Mouse (Mus musculus) hindbrain, embryonic 15.5 days (tissue): ENCODE results near the gene Midn. TPM values are rescaled to one million over a fixed set of nuclear protein-coding genes. Genes with fewer than 3 reads are reported as not detected.
A peak's percentile ranks its signal among the peaks of the same experiment; 100 is the strongest.

Experiments
- ATAC-seq: fragments of 200-750 bp; cut with Nextera tagmentation; 2 replicates; pipeline ENCODE4 v1.8.0; 2017; ENCODE audit warnings: low read depth, moderate number of reproducible peaks, moderate TSS enrichment; ENCODE audit not compliant: low FRiP score
- H3K27ac ChIP-seq: fragments of 300-500 bp; sonication (generic); replicated peaks from 2 replicates; pipeline ENCODE4 v1.5.1; 2015; ENCODE audit warnings: mild to moderate bottlenecking, inconsistent platforms
- H3K27me3 ChIP-seq: fragments of 300-500 bp; sonication (generic); 2 replicates; pipeline ENCODE4 v1.6.1; 2015; ENCODE audit warnings: control low read depth, inconsistent platforms
- H3K36me3 ChIP-seq: fragments of 300-500 bp; sonication (generic); 2 replicates; pipeline ENCODE4 v1.6.1; 2015; ENCODE audit warnings: control low read depth, inconsistent platforms
- H3K4me1 ChIP-seq: fragments of 300-500 bp; sonication (generic); replicated peaks from 2 replicates; pipeline ENCODE4 v1.6.1; 2015; ENCODE audit warnings: control low read depth, inconsistent platforms
- H3K4me2 ChIP-seq: fragments of 300-500 bp; sonication (generic); 2 replicates; pipeline ENCODE4 v1.6.1; 2015; ENCODE audit warnings: moderate library complexity, mild to moderate bottlenecking, inconsistent platforms
- H3K4me3 ChIP-seq: fragments of 300-500 bp; sonication (generic); 2 replicates; pipeline ENCODE4 v1.5.1; 2015; ENCODE audit warnings: mild to moderate bottlenecking, inconsistent platforms
- H3K9ac ChIP-seq: fragments of 300-500 bp; sonication (generic); 2 replicates; pipeline ENCODE4 v1.6.1; 2015; ENCODE audit warnings: inconsistent platforms
- H3K9me3 ChIP-seq: fragments of 300-500 bp; sonication (generic); 2 replicates; pipeline ENCODE4 v1.6.1; 2016; ENCODE audit warnings: control low read depth, inconsistent platforms
- WGBS: fragments of 180-500 bp; shearing (Covaris S2); methylation state at CpG from one replicate; pipeline ENCODE4 v1.1.7; 2015; 5-methylcytosine and 5-hydroxymethylcytosine counted together
- polyA plus RNA-seq: library from polyadenylated mRNA; unstranded; fragments of >200 nt; fragmentation: Nextera tagmentation; extraction: Ambion mirVana; gene quantifications from 2 replicates; pipeline ENCODE4 v1.2.1, GENCODE M21; 2015

The Midn gene
- polyA plus RNA-seq, 1 experiment from 2014 or later, result 22.6 TPM

DNA sequence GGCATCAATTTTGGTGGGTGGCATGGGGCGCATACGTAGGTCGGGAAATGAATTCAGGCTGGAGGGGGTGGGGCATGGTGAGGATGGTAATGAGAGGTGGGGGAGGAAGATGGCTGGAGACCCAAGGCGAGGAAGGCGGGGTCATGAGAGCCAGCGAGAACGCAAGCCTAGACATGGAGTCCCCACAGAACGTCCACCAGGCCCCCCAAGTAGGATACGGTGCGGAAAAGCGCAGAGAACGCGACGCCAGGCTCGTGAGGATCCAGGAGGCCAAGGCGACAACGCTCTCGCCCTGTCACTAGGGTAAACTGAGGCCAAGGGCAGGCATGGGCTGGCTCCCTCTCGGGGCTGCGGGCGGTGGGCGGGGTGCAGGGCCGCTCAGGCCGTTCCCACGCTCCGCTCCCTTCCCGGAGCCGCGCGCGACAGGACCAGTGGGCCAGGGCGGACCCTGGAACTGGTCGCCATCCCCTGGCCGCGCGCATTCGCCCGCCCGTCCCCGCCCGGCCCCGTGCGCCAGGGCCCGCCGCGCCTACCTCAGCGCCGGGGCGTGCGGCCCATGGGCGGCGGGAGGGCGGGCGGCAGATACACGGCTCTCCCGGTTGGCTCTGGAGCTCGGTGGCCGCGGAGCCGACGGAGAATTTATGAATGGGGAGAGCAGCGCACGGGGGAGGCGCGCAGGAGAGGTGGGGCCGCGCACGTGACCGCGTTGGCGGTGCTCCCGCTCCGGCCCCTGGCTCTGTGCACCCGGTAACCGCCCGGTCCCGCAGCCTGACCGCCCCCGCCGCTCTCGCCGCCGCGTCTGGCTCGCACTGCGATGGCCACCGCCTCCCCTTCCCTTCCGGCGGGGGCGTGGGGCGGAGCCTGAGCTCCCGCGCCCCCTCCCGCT is 9.3 kb upstream of the Midn start, which contains the start of gene Atp5d:
Gene Atp5d, plus strand, starts transcription at position 80 of the 886 bp plus-strand sequence.
- peaks cover 17% of the 10 kb centered on the region for H3K36me3 ChIP-seq
- WGBS, result 0% methylated on average over 63 of the region's 94 CpGs
- peak; percentile 13 for ATAC-seq
- H3K4me2 ChIP-seq, result peak within 1 kb of the TSS; percentile 79
- H3K27me3 ChIP-seq, result no peaks in the 10 kb centered on the region
- H3K9ac ChIP-seq, result peak within 1 kb of the TSS; percentile 96
- H3K4me1 ChIP-seq, result peaks cover 58% of the 10 kb centered on the region
- H3K9me3 ChIP-seq, result no peaks in the 10 kb centered on the region
- H3K27ac ChIP-seq, result peak within 1 kb of the TSS; percentile 97
- peak within 1 kb of the TSS; percentile 77 for H3K4me3 ChIP-seq

DNA sequence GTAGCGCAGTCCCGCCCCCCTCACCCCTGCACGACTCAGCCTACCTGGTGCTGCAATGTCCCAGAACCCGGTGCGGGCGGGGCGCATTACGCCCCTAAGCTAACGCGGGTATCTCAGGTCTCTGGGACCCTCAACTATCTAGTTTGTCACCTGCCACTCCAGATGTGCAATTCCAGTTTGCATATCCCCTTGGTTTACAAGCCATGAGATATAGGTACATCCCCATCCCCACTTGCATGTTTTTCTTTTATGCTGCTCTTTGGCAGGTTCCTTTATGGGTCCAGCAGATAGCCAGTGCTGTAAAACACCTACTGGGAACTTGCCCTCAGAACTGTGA is 8.7 kb upstream of the Midn start:
- WGBS, result under 1% methylated on average over 10 of the region's 10 CpGs
- peak overlapping the region; percentile 79 for H3K4me2 ChIP-seq
- peak overlapping the region; percentile 77 for H3K4me3 ChIP-seq
- peaks cover 19% of the 10 kb centered on the region for H3K36me3 ChIP-seq
- no peaks in the 10 kb centered on the region for H3K9me3 ChIP-seq
- H3K4me1 ChIP-seq, result peaks cover 63% of the 10 kb centered on the region
- peak overlapping the region; percentile 96 for H3K9ac ChIP-seq
- H3K27me3 ChIP-seq, result no peaks in the 10 kb centered on the region
- ATAC-seq, result no peak
- H3K27ac ChIP-seq, result peak overlapping the region; percentile 97

DNA sequence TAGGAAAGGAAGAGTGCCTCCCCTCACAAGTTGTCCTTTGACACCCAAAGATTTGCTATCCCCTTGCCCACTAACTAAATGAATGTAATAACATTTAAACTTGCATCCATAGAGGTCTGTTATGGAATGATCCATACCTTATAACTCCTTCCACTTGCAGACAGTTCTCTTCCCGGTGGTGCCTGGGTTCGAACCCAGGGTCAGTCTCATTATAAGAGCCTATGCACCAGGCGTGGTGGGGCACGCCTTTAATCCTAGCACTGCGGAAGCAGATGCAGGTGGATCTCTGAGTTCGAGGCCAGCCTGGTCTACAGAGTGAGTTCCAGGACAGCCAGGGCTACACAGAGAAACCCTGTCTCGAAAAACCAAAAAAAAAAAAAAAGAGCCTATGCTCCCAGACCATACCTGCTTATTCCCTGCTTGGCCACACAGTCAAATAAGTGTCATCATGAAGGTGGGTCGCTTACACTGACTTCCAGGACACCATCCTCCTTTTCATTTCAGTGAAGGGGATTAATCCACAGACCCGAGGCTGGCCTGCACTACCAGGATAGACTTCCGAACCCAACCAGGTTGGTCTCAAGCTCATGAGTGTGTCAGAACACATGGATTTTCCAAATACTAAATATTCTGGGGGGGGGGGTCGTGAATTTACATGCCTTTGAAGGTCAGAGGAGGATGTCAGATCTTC is 8.0 kb upstream of the Midn start:
- ATAC-seq, result no peak
- H3K9ac ChIP-seq, result no peak overlapping the region
- H3K9me3 ChIP-seq, result no peaks in the 10 kb centered on the region
- peak overlapping the region; percentile 97; the same call in 1 of the 2 replicates for H3K27ac ChIP-seq
- H3K4me2 ChIP-seq, result no peak overlapping the region; the same call in 1 of the 2 replicates
- 72% methylated on average over 11 of the region's 11 CpGs for WGBS
- H3K4me3 ChIP-seq, result no peak overlapping the region
- H3K4me1 ChIP-seq, result peaks cover 63% of the 10 kb centered on the region
- H3K27me3 ChIP-seq, result no peaks in the 10 kb centered on the region
- H3K36me3 ChIP-seq, result peaks cover 22% of the 10 kb centered on the region

DNA sequence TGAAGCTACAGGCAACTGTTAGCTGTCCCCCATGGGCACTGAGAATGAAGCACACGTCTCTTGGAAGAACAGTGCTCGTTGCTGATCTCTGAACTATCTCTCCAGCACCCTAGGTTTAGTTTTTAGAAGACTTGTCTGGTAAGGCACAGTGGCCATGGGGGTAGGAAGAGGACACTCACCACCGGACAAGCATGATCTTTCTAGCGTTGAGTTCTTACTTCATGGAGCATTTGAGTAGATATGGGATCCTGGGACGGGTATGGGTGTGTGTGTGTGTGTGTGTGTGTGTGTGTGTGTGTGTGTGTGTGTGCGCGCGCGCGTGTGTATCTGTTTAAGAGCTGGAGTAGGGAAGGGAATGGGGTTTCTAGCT is 7.4 kb upstream of the Midn start, which contains the start of gene Cbarp:
Gene Cbarp, minus strand, starts transcription at position 170 of the 370 bp plus-strand sequence.
- peak within 1 kb of the TSS; percentile 84 for H3K4me3 ChIP-seq
- peak within 1 kb of the TSS; percentile 85 for H3K4me2 ChIP-seq
- no peaks in the 10 kb centered on the region for H3K9me3 ChIP-seq
- no peak for ATAC-seq
- peak within 1 kb of the TSS; percentile 96 for H3K9ac ChIP-seq
- H3K4me1 ChIP-seq, result peaks cover 67% of the 10 kb centered on the region
- H3K27me3 ChIP-seq, result no peaks in the 10 kb centered on the region
- 69% methylated on average over 10 of the region's 10 CpGs for WGBS
- peaks cover 21% of the 10 kb centered on the region for H3K36me3 ChIP-seq
- peak within 1 kb of the TSS; percentile 97 for H3K27ac ChIP-seq

- ATAC-seq, result peak; percentile 67
- peaks cover 67% of the 10 kb centered on the region for H3K4me1 ChIP-seq
- whole genome bisulfite sequencing, result under 1% methylated on average over 29 of the region's 29 CpGs
- H3K27me3 ChIP-seq, result no peaks in the 10 kb centered on the region
- H3K4me2 ChIP-seq, result peak overlapping the region; percentile 85
- H3K9ac ChIP-seq, result peak overlapping the region; percentile 41
- peaks cover 16% of the 10 kb centered on the region for H3K36me3 ChIP-seq
- H3K27ac ChIP-seq, result peak overlapping the region; percentile 92
- H3K4me3 ChIP-seq, result peak overlapping the region; percentile 84
- H3K9me3 ChIP-seq, result no peaks in the 10 kb centered on the region
These were observed 6.8 kb upstream of the Midn start for GRCm38 (mm10) chr10:80141243-80141642.

DNA sequence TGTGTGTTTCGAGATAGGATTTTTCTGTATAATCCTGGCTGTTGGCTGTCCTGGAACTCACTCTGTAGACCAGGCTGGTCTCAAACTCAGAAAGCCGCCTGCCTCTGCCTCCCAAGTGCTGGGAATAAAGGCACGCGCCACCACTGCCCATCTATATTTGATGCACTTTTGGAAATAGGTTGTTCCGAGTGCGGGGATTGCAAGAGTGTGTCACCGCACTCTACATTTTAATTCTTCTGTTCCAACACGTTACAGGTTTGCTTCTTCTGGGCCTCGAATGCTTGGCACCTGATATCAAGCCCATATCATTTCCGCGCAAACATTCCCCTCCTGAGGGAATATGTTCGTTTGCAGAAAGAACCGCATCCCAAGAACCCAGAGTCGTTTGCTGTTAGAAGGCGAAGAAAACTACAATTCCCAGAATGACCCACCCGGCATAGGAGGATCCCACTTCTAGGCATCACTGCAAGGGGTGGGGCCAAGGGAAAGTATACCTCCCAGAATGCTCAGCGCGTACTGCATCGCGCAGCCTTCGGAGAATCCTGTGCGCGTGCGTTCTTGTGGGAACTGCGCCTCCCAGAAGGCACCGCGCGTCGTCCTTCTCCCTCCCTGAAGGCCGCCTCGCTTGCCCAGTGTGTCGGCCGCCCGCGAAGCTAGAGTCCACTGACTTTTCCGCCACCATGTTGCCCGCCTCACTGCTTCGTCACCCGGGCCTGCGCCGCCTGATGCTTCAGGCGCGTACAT is 6.1 kb upstream of the Midn start:
- Histone ChIP-seq H3K4me3 (peak overlapping the region; percentile 84), H3K27ac (peak overlapping the region; percentile 92), H3K36me3 (peaks cover 16% of the 10 kb centered on the region), H3K9ac (peak overlapping the region; percentile 97), H3K27me3 (no peaks in the 10 kb centered on the region), H3K9me3 (no peaks in the 10 kb centered on the region), H3K4me2 (peak overlapping the region; percentile 85), H3K4me1 (peaks cover 62% of the 10 kb centered on the region)
- under 1% methylated on average over 42 of the region's 43 CpGs for WGBS
- ATAC-seq, result peak; percentile 85

DNA sequence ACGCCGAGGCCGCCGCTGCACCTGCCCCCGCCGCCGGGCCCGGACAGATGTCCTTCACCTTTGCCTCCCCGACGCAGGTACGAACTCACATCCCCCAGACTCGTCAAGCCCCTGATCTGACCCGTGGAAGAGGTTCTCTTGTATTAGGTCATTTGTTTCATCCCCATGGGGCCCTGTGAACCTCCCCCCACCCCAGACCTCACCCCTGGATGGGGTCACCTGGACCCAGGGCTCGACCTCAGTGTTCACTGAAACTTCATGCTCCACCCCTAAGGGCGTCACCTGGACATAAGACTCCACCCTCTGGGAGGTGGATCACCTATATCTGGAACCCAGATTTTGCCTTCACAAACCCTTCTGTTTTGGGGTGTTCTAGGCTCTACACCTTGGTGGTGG is 5.5 kb upstream of the Midn start:
- Histone ChIP-seq H3K9me3 (no peaks in the 10 kb centered on the region), H3K4me1 (peaks cover 59% of the 10 kb centered on the region), H3K27me3 (no peaks in the 10 kb centered on the region), H3K4me3 (peak overlapping the region; percentile 84), H3K27ac (peak overlapping the region; percentile 92), H3K4me2 (peak overlapping the region; percentile 85), H3K9ac (peak overlapping the region; percentile 97), H3K36me3 (peaks cover 16% of the 10 kb centered on the region)
- 0% methylated on average over 15 of the region's 15 CpGs for WGBS
- ATAC-seq, result no peak

GRCm38 (mm10) chr10:80143664-80144063 is 4.4 kb upstream of the Midn start:
- Histone ChIP-seq H3K27ac (no peak overlapping the region), H3K4me1 (peaks cover 55% of the 10 kb centered on the region), H3K9ac (no peak overlapping the region)

DNA sequence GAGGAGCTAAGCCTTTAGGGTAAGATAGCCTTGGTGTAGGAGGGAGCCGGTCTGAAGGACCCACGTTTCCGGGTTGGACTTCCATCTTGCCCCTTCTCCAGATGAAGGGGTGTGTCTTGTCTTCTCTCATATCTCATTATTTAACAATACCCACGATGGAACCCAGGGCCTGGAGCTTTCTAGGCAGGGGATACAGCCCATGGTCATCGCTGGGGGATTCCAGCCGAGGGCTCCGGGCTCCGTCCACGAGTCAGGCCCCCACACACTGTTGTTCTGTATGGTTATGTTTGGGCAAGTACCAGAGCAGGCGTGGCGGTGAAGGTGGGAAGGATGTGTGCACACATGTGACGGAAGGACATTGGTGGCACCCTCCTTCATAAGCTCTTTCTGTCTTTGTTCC is 3.9 kb upstream of the Midn start:
- 96% methylated on average over 12 of the region's 12 CpGs for WGBS
- H3K27me3 ChIP-seq, result no peaks in the 10 kb centered on the region
- peaks cover 16% of the 10 kb centered on the region for H3K36me3 ChIP-seq
- H3K4me2 ChIP-seq, result no peak overlapping the region
- no peak for ATAC-seq
- H3K4me3 ChIP-seq, result no peak overlapping the region
- H3K9ac ChIP-seq, result no peak overlapping the region
- no peak overlapping the region for H3K27ac ChIP-seq
- peaks cover 55% of the 10 kb centered on the region for H3K4me1 ChIP-seq
- H3K9me3 ChIP-seq, result no peaks in the 10 kb centered on the region

More at GRCm38 (mm10) chr10:80143664-80144063, 4.4 kb upstream of the Midn start:
- Histone ChIP-seq H3K9me3 (no peaks in the 10 kb centered on the region), H3K4me3 (no peak overlapping the region), H3K27me3 (no peaks in the 10 kb centered on the region), H3K4me2 (peak overlapping the region; percentile 85; the same call in 1 of the 2 replicates), H3K36me3 (peaks cover 16% of the 10 kb centered on the region)
- ATAC-seq, result no peak
- 87% methylated on average over 7 of the region's 7 CpGs for WGBS

GRCm38 (mm10) chr10:80144864-80145838 is 2.9 kb upstream of the Midn start:
- Histone ChIP-seq H3K27me3 (no peaks in the 10 kb centered on the region), H3K36me3 (peaks cover 16% of the 10 kb centered on the region), H3K9ac (no peak overlapping the region), H3K27ac (no peak overlapping the region), H3K4me2 (no peak overlapping the region), H3K4me1 (peaks cover 52% of the 10 kb centered on the region), H3K9me3 (no peaks in the 10 kb centered on the region), H3K4me3 (no peak overlapping the region)
- ATAC-seq, result no peak
- WGBS, result 69% methylated on average over 20 of the region's 20 CpGs

GRCm38 (mm10) chr10:80145896-80146295 is 2.2 kb upstream of the Midn start:
- H3K4me3 ChIP-seq, result no peak overlapping the region
- H3K9ac ChIP-seq, result no peak overlapping the region
- no peak overlapping the region for H3K27ac ChIP-seq
- peaks cover 47% of the 10 kb centered on the region for H3K4me1 ChIP-seq
- ATAC-seq, result no peak
- peaks cover 16% of the 10 kb centered on the region for H3K36me3 ChIP-seq
- H3K9me3 ChIP-seq, result no peaks in the 10 kb centered on the region
- WGBS, result 79% methylated on average over 6 of the region's 6 CpGs
- H3K4me2 ChIP-seq, result no peak overlapping the region
- H3K27me3 ChIP-seq, result no peaks in the 10 kb centered on the region
